Mouse (Mus musculus) hindbrain, embryonic 10.5 days (tissue): ENCODE measurements around the gene Cd82. TPM values are rescaled to one million over a fixed set of nuclear protein-coding genes. Genes with fewer than 3 reads are reported as not detected.

ENCODE experiments used
- DNase-seq: peaks from one replicate; pipeline ENCODE4 v3.0.0-alpha.2; 2017; ENCODE audit warnings: low spot score
- H3K27ac ChIP-seq: fragments of 300-500 bp; sonication (generic); 2 replicates; pipeline ENCODE4 v1.5.1; 2016; ENCODE audit warnings: mild to moderate bottlenecking, moderate library complexity
- H3K27me3 ChIP-seq: fragments of 300-500 bp; sonication (generic); 2 replicates; pipeline ENCODE4 v1.6.1; 2016; ENCODE audit warnings: mild to moderate bottlenecking; ENCODE audit not compliant: poor library complexity, insufficient read depth, severe bottlenecking
- H3K36me3 ChIP-seq: fragments of 300-500 bp; sonication (generic); 2 replicates; pipeline ENCODE4 v1.6.1; 2016; ENCODE audit warnings: mild to moderate bottlenecking, moderate library complexity
- H3K4me1 ChIP-seq: fragments of 300-500 bp; sonication (generic); replicated peaks from 2 replicates; pipeline ENCODE4 v1.6.1; 2016; ENCODE audit warnings: mild to moderate bottlenecking
- H3K4me3 ChIP-seq: fragments of 300-500 bp; sonication (generic); 2 replicates; pipeline ENCODE4 v1.5.1; 2016; ENCODE audit warnings: mild to moderate bottlenecking, moderate library complexity
- H3K9me3 ChIP-seq: fragments of 300-500 bp; sonication (generic); 2 replicates; pipeline ENCODE4 v1.6.1; 2016; ENCODE audit warnings: mild to moderate bottlenecking, moderate library complexity
- WGBS: fragments of 180-500 bp; shearing (Covaris S2); methylation state at CpG from one replicate; pipeline ENCODE4 v1.1.7; 2016; 5-methylcytosine and 5-hydroxymethylcytosine counted together
- polyA plus RNA-seq: library from polyadenylated mRNA; unstranded; fragments of >200 nt; fragmentation: Nextera tagmentation; extraction: Ambion mirVana; gene quantifications from 2 replicates; pipeline ENCODE4 v1.2.1, GENCODE M21; 2016

The Cd82 gene
- polyA plus RNA-seq, 1 experiment from 2014 or later = 10.3 TPM

DNA sequence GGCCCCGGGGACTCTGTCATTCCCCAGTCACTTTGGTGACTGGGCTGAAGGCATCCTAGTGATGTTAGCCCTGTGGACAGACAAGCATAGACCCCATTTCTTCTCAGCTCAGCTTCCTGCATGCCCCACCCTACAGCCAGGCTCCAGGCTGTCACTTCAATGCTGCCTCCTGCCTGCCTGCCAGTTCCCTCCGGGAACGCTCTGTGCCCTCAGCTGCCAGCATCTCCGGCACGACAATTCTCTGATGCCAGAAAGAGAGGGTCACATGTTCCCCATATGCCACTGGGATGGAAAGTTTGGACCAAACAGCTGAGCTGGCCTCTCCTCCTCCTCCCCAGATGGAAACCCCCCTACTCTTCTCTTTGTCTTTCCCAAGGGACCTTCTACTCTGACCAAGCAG lies 79.1 kb downstream of the Cd82 start:
- Histone ChIP-seq H3K4me1 (peaks cover 32% of the 10 kb centered on the region), H3K9me3 (no peaks in the 10 kb centered on the region), H3K36me3 (no peaks in the 10 kb centered on the region), H3K4me3 (no peak overlapping the region), H3K27ac (peak overlapping the region; percentile 50; the same call in 1 of the 2 replicates), H3K27me3 (peaks cover 10% of the 10 kb centered on the region)
- WGBS = 84% methylated on average over 5 of the region's 5 CpGs
- no peak for DNase-seq

DNA sequence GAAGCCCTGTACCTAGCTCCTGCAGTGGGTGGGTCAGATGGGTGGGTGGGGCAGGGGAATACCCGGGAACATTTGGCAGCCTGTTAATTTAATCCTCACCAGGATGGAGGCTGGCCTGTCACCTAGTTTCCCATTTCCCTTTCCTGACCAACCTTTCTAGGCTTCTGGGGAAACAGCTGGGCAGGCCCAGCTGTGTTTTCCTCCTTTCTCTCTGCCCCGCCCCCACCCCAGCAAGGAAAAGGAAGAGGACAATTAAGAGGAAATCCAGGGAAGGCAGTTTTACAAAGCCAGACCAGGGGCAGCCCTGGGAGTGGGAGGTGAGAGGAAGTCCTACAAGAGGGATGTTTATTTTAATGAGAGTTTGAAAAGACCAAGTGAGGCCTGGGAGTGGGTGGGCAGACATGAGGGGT lies 82.3 kb downstream of the Cd82 start:
- H3K27ac ChIP-seq = 0 out of 2 replicates have a peak overlapping the region, but pooled peaks have one; percentile 0
- no peaks in the 10 kb centered on the region; the same call in 1 of the 2 replicates for H3K27me3 ChIP-seq
- WGBS = 47% methylated on average over 2 of the region's 2 CpGs
- H3K9me3 ChIP-seq = no peaks in the 10 kb centered on the region
- DNase-seq = no peak
- H3K4me3 ChIP-seq = no peak overlapping the region
- H3K36me3 ChIP-seq = no peaks in the 10 kb centered on the region
- H3K4me1 ChIP-seq = peaks cover 45% of the 10 kb centered on the region

DNA sequence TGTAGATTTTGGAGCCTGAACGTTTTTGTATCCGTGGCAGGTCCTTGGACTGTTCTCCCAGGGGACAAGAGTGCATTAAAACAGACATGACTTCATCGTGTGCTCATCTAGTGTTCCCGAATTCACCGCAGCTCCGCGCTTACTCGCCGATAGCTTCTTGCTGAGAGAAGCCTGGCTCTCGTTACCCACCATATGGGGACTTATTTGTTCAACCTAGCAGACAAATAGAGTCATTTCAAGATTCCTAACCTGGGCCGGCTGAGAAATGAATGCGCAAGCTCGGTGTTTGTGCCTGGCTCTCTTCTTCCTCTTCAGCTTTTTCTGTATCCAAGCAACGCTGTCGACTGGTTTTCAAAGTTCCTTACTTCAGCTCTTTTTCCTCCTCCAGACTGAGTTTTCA lies 85.1 kb downstream of the Cd82 start:
- WGBS = 65% methylated on average over 15 of the region's 15 CpGs
- Histone ChIP-seq H3K4me3 (no peak overlapping the region), H3K4me1 (peaks cover 41% of the 10 kb centered on the region), H3K36me3 (no peaks in the 10 kb centered on the region), H3K27ac (no peak overlapping the region), H3K27me3 (no peaks in the 10 kb centered on the region), H3K9me3 (no peaks in the 10 kb centered on the region)
- no peak for DNase-seq

DNA sequence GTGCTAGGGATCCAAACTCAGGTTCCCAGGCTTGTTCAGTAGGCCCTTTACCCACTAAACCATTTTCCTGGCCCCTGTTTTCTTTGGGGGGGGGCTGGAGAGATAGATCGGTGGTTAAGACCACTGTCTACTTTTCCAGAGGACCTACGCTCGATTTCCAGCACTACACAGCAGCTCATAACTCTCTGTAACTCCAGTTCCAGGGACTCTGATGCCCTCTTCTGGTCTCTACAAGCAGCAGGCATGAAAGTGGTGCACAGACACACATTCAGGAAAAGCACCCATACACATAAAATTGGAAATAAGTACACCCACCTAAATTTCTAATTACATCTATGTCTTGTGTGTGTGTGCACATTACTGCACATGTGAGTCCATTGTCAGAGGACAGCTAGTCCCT lies 85.8 kb downstream of the Cd82 start:
- over 99% methylated on average over 3 of the region's 3 CpGs for WGBS
- Histone ChIP-seq H3K9me3 (no peaks in the 10 kb centered on the region), H3K27ac (no peak overlapping the region), H3K4me1 (peaks cover 43% of the 10 kb centered on the region), H3K36me3 (no peaks in the 10 kb centered on the region), H3K4me3 (no peak overlapping the region), H3K27me3 (no peaks in the 10 kb centered on the region)
- no peak for DNase-seq

DNA sequence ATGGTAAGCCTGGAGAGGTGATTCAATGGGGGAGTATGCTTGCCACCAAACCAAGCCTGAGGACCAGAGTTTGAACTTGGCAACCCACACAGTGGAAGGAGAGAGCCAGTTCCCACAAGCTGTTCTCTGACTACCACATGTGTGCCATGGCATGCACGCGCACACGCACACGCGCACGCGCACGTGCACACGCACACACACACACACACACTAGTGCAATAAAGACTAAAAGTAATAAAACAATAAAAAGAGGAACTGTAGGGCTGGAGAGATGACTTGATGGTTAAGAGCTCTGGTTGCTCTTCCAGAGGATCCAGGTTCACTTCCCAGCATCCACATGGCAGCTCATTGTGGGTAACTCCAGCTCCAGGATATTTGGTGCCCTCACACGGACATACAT lies 90.1 kb downstream of the Cd82 start:
- 0 out of 2 replicates have a peak overlapping the region, but pooled peaks have one; percentile 41 for H3K27ac ChIP-seq
- peaks cover 39% of the 10 kb centered on the region for H3K4me1 ChIP-seq
- no peak overlapping the region for H3K4me3 ChIP-seq
- WGBS = 93% methylated on average over 10 of the region's 10 CpGs
- DNase-seq = no peak
- 0 out of 2 replicates have a peak, but pooled peaks cover 3% of the 10 kb centered on the region for H3K27me3 ChIP-seq
- H3K9me3 ChIP-seq = no peaks in the 10 kb centered on the region
- no peaks in the 10 kb centered on the region for H3K36me3 ChIP-seq

DNA sequence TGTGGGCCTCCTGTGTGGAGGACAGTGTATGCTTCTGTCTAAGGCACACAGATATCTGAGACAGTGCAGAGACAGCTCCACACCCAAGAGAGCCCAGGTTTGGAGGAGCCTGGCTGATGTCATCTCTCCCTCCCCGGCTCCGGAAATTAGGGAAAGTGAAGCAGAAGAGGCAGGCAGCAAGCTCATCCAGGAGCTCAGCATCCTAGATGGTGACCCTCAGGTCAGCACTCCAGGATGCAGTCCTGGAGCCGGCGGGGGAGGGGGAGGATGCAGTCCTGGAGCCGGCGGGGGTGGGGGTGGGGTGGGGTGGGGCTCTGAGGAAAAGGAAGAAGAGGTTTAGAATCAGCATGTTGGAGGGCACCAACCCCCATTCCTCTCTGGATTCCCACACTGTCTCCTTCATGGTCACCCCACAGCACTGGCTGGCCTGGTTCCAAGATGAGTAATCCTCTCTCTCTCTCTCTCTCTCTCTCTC lies 90.8 kb downstream of the Cd82 start:
- Histone ChIP-seq H3K4me1 (peaks cover 41% of the 10 kb centered on the region), H3K27me3 (0 out of 2 replicates have a peak, but pooled peaks cover 5% of the 10 kb centered on the region), H3K27ac (peak overlapping the region; percentile 41), H3K36me3 (no peaks in the 10 kb centered on the region), H3K9me3 (no peaks in the 10 kb centered on the region), H3K4me3 (no peak overlapping the region)
- peak; percentile 21 for DNase-seq
- 19% methylated on average over 6 of the region's 6 CpGs for WGBS

Other genes starting within 250 kb of the Cd82 start
- 48.6 and 55.1 TPM in 2 replicates for gene Tspan18, start 128.6 kb downstream of the Cd82 start, polyA plus RNA-seq
- gene Gm10803, start 97.4 kb upstream of the Cd82 start, polyA plus RNA-seq = not detected in 2 replicates
- 7.2 and 9.0 TPM in 2 replicates for gene Alx4, start 179.2 kb upstream of the Cd82 start, polyA plus RNA-seq